In genomic region chr11:106056819-106057491, GRCm38 (mm10) we compare ENCODE assay signal across 14 mouse cellular contexts. TPM values are rescaled to one million over a fixed set of nuclear protein-coding genes. Genes with fewer than 3 reads are reported as not detected.
DNase-seq lines count a peak whose midpoint lies in the region; ATAC-seq and TF ChIP-seq lines count a peak whose summit lies in the region.
"Had no signal": no experiment of that assay in that cellular context is flagged by ENCODE, and none has a peak within 500 bp of the region (broad histone marks: within the 10 kb centered on the region; RNA-seq: fewer than 3 reads in every experiment).

No protein-coding gene starts in this region.

- no peaks in the 10 kb centered on the region for H3K9me3 ChIP-seq in intestine, postnatal 0 days (ENCODE audit: control insufficient read depth)
- H3K9me3 ChIP-seq in forebrain, embryonic 10.5 days, result no peaks in the 10 kb centered on the region
- H3K9me3 ChIP-seq in forebrain, embryonic 11.5 days (ENCODE audit: control insufficient read depth, low read length), result no peaks in the 10 kb centered on the region

- DNase-seq in 416B (ENCODE audit: low read depth), result peak; percentile 98
- peak; percentile 79 for DNase-seq in naive thymus-derived CD4-positive, alpha-beta T cell, adult 2 months (ENCODE audit: low read depth)
- no peak for DNase-seq in forebrain, embryonic 10.5 days (ENCODE audit: extremely low spot score, low spot score)
- no peak for DNase-seq in gastrocnemius, postnatal 4 days (ENCODE audit: low spot score in 2 of 2)
- DNase-seq in forebrain, embryonic 11.5 days (ENCODE audit: low spot score), result no peak
- no peak for DNase-seq in gastrocnemius, postnatal 10 days
- DNase-seq: cerebellum, postnatal 36 days; gastrocnemius, postnatal 14 days; kidney, postnatal 4 days had no signal

- peak overlapping the region; percentile 24; the same call in 1 of the 2 replicates for H3K4me2 ChIP-seq in intestine, postnatal 0 days (replicated peaks; ENCODE audit: low read depth)
- no peak overlapping the region for H3K4me2 ChIP-seq in forebrain, embryonic 11.5 days (ENCODE audit: low read depth, low read length, severe bottlenecking)

- no peak overlapping the region for H3K4me3 ChIP-seq in intestine, postnatal 0 days (ENCODE audit: low read depth, low read length)
- no peak overlapping the region for H3K4me3 ChIP-seq in forebrain, embryonic 10.5 days
- no peak overlapping the region for H3K4me3 ChIP-seq in forebrain, embryonic 11.5 days (ENCODE audit: low read depth, low read length)
- H3K4me3 ChIP-seq: erythroblast, embryonic 14.5 days had no signal

- WGBS in intestine, postnatal 0 days, result 60% methylated on average over 8 of the region's 8 CpGs
- WGBS in forebrain, embryonic 10.5 days, result 91% methylated on average over 8 of the region's 8 CpGs
- 94% methylated on average over 8 of the region's 8 CpGs for WGBS in forebrain, embryonic 11.5 days

- no peaks in the 10 kb centered on the region for H3K27me3 ChIP-seq in intestine, postnatal 0 days (replicated peaks; ENCODE audit: control insufficient read depth, insufficient read depth, low read length)
- no peaks in the 10 kb centered on the region for H3K27me3 ChIP-seq in forebrain, embryonic 10.5 days (ENCODE audit: poor library complexity, severe bottlenecking)
- no peaks in the 10 kb centered on the region for H3K27me3 ChIP-seq in forebrain, embryonic 11.5 days (ENCODE audit: control insufficient read depth, insufficient read depth, low read length)

- no peak for TF ChIP-seq CTCF in intestine, postnatal 0 days (IDR thresholded peaks at IDR 0.05; ENCODE audit: low read depth)

- H3K4me1 ChIP-seq in intestine, postnatal 0 days (replicated peaks; ENCODE audit: control insufficient read depth, insufficient read depth, low read length), result no peaks in the 10 kb centered on the region; the same call in 1 of the 2 replicates
- no peaks in the 10 kb centered on the region for H3K4me1 ChIP-seq in forebrain, embryonic 10.5 days
- no peaks in the 10 kb centered on the region for H3K4me1 ChIP-seq in forebrain, embryonic 11.5 days (replicated peaks; ENCODE audit: control insufficient read depth, insufficient read depth, low read length)

- H3K9ac ChIP-seq in intestine, postnatal 0 days (ENCODE audit: low read depth, low read length), result peak overlapping the region; percentile 17; the same call in 1 of the 2 replicates
- no peak overlapping the region for H3K9ac ChIP-seq in forebrain, embryonic 11.5 days (ENCODE audit: low read length)

- H3K36me3 ChIP-seq in intestine, postnatal 0 days (ENCODE audit: control insufficient read depth, insufficient read depth), result peaks cover 70% of the 10 kb centered on the region
- peaks cover 82% of the 10 kb centered on the region for H3K36me3 ChIP-seq in forebrain, embryonic 10.5 days (replicated peaks)
- H3K36me3 ChIP-seq in forebrain, embryonic 11.5 days (ENCODE audit: control insufficient read depth, insufficient read depth, low read length), result peaks cover 10% of the 10 kb centered on the region; the same call in 1 of the 2 replicates

- peak overlapping the region; percentile 82 for H3K27ac ChIP-seq in intestine, postnatal 0 days (ENCODE audit: low read depth, low read length)
- no peak overlapping the region for H3K27ac ChIP-seq in forebrain, embryonic 10.5 days
- no peak overlapping the region for H3K27ac ChIP-seq in forebrain, embryonic 11.5 days (ENCODE audit: low read depth, low read length)

- ATAC-seq in activated CD4-positive, CD25-positive, alpha-beta regulatory T cell, adult 4 months, result peak; percentile 83
- ATAC-seq in intestine, postnatal 0 days, result peak; percentile 48
- no peak for ATAC-seq in forebrain, embryonic 11.5 days (replicated peaks; ENCODE audit: low FRiP score)
- ATAC-seq: midbrain, embryonic 16.5 days had no signal

RNA-seq across cellular contexts. Expression of gene Taco1, which starts 8.9 kb away (rescaled TPM):
- polyA plus RNA-seq in activated CD4-positive, CD25-positive, alpha-beta regulatory T cell, adult 4 months (2017; shearing (Covaris generic)), result 10 to 100 TPM; 11.8 to 13.2 TPM
- polyA plus RNA-seq in intestine, postnatal 0 days (2015; fragmentation: Nextera tagmentation; extraction: Ambion mirVana), result 9.0 and 9.2 TPM in 2 replicates
- 15.1 and 15.4 TPM in 2 replicates for polyA plus RNA-seq in forebrain, embryonic 10.5 days (2016; fragmentation: Nextera tagmentation; extraction: Ambion mirVana)
- 10 to 100 TPM; 19.6 to 19.8 TPM for total RNA-seq in gastrocnemius, postnatal 4 days (2021)
- polyA plus RNA-seq in forebrain, embryonic 11.5 days (2014; fragmentation: Nextera tagmentation; extraction: Ambion mirVana), result 8.8 and 9.9 TPM in 2 replicates
- 10 to 100 TPM; 25.3 to 31.4 TPM for total RNA-seq in gastrocnemius, postnatal 10 days (2021)

RNA-seq across cellular contexts. Expression of gene Dcaf7, which starts 20.3 kb away (rescaled TPM):
- 10 to 100 TPM; 22.9 to 23.3 TPM for polyA plus RNA-seq in activated CD4-positive, CD25-positive, alpha-beta regulatory T cell, adult 4 months (2017; shearing (Covaris generic))
- polyA plus RNA-seq in intestine, postnatal 0 days (2015; fragmentation: Nextera tagmentation; extraction: Ambion mirVana), result 30.8 and 31.3 TPM in 2 replicates
- polyA plus RNA-seq in forebrain, embryonic 10.5 days (2016; fragmentation: Nextera tagmentation; extraction: Ambion mirVana), result 84.0 and 87.1 TPM in 2 replicates
- 10 to 100 TPM; 60.3 to 60.5 TPM for total RNA-seq in gastrocnemius, postnatal 4 days (2021)
- 104 TPM in 2 replicates for polyA plus RNA-seq in forebrain, embryonic 11.5 days (2014; fragmentation: Nextera tagmentation; extraction: Ambion mirVana)
- total RNA-seq in gastrocnemius, postnatal 10 days (2021), result 10 to 100 TPM; 39.2 to 40.9 TPM

RNA-seq across cellular contexts. Expression of gene Map3k3, which starts 27.5 kb away (rescaled TPM):
- polyA plus RNA-seq in activated CD4-positive, CD25-positive, alpha-beta regulatory T cell, adult 4 months (2017; shearing (Covaris generic)), result 10 to 100 TPM; 14.8 to 21.2 TPM
- polyA plus RNA-seq in intestine, postnatal 0 days (2015; fragmentation: Nextera tagmentation; extraction: Ambion mirVana), result 6.2 and 6.6 TPM in 2 replicates
- 16.1 and 18.2 TPM in 2 replicates for polyA plus RNA-seq in forebrain, embryonic 10.5 days (2016; fragmentation: Nextera tagmentation; extraction: Ambion mirVana)
- total RNA-seq in gastrocnemius, postnatal 4 days (2021), result 10 to 100 TPM; 45.9 to 47.1 TPM
- 20.6 and 23.5 TPM in 2 replicates for polyA plus RNA-seq in forebrain, embryonic 11.5 days (2014; fragmentation: Nextera tagmentation; extraction: Ambion mirVana)
- 10 to 100 TPM; 26.5 to 33.3 TPM for total RNA-seq in gastrocnemius, postnatal 10 days (2021)

RNA-seq across cellular contexts. Expression of gene Kcnh6, which starts 49.0 kb away (rescaled TPM):
- not detected for polyA plus RNA-seq in activated CD4-positive, CD25-positive, alpha-beta regulatory T cell, adult 4 months (2017; shearing (Covaris generic))
- polyA plus RNA-seq in intestine, postnatal 0 days (2015; fragmentation: Nextera tagmentation; extraction: Ambion mirVana), result 0.94 and 1.6 TPM in 2 replicates
- polyA plus RNA-seq in forebrain, embryonic 10.5 days (2016; fragmentation: Nextera tagmentation; extraction: Ambion mirVana), result 0.39 and 0.58 TPM in 2 replicates
- total RNA-seq in gastrocnemius, postnatal 4 days (2021), result under 1 TPM in 1 of 2 experiments, not detected in 1; 0.31 TPM
- 0.39 and 0.41 TPM in 2 replicates for polyA plus RNA-seq in forebrain, embryonic 11.5 days (2014; fragmentation: Nextera tagmentation; extraction: Ambion mirVana)
- total RNA-seq in gastrocnemius, postnatal 10 days (2021), result not detected
- total RNA-seq: gastrocnemius, postnatal 14 days had no signal
- polyA plus RNA-seq: C2C12; erythroblast, embryonic 14.5 days had no signal

Comparison
In these comparisons a context has a peak if more than half of its experiments do, and no peak if none do; other contexts are left out.
1. DNase-seq: peak in 416B (single experiment) and naive thymus-derived CD4-positive, alpha-beta T cell, adult 2 months (single experiment); none in forebrain, embryonic 10.5 days (single experiment), gastrocnemius, postnatal 4 days (0 of 2), forebrain, embryonic 11.5 days (single experiment) and gastrocnemius, postnatal 10 days (single experiment).